Mouse (Mus musculus) midbrain, embryonic 15.5 days (tissue): ENCODE measurements around the gene Gna12. TPM values are rescaled to one million over a fixed set of nuclear protein-coding genes. Genes with fewer than 3 reads are reported as not detected.
A peak's percentile ranks its signal among the peaks of the same experiment; 100 is the strongest.

Source experiments
- ATAC-seq: fragments of 200-750 bp; cut with Nextera tagmentation; replicated peaks from 2 replicates; pipeline ENCODE4 v1.8.0; 2017; ENCODE audit warnings: moderate TSS enrichment
- H3K27ac ChIP-seq: fragments of 300-500 bp; sonication (generic); 2 replicates; pipeline ENCODE4 v1.5.1; 2015; ENCODE audit warnings: mild to moderate bottlenecking, inconsistent platforms
- H3K27me3 ChIP-seq: fragments of 300-500 bp; sonication (generic); replicated peaks from 2 replicates; pipeline ENCODE4 v1.6.1; 2015; ENCODE audit warnings: inconsistent platforms
- H3K36me3 ChIP-seq: fragments of 300-500 bp; sonication (generic); replicated peaks from 2 replicates; pipeline ENCODE4 v1.6.1; 2015; ENCODE audit warnings: inconsistent platforms
- H3K4me1 ChIP-seq: fragments of 300-500 bp; sonication (generic); 2 replicates; pipeline ENCODE4 v1.6.1; 2015; ENCODE audit warnings: inconsistent platforms
- H3K4me2 ChIP-seq: fragments of 300-500 bp; sonication (generic); 2 replicates; pipeline ENCODE4 v1.6.1; 2015; ENCODE audit warnings: inconsistent platforms, mild to moderate bottlenecking, moderate library complexity
- H3K4me3 ChIP-seq: fragments of 300-500 bp; sonication (generic); 2 replicates; pipeline ENCODE4 v1.5.1; 2015; ENCODE audit warnings: mild to moderate bottlenecking, inconsistent platforms
- H3K9ac ChIP-seq: fragments of 300-500 bp; sonication (generic); 2 replicates; pipeline ENCODE4 v1.6.1; 2015; ENCODE audit warnings: mild to moderate bottlenecking, inconsistent platforms
- H3K9me3 ChIP-seq: fragments of 300-500 bp; sonication (generic); 2 replicates; pipeline ENCODE4 v1.6.1; 2016; ENCODE audit warnings: inconsistent platforms
- WGBS: fragments of 180-500 bp; shearing (Covaris S2); methylation state at CpG from one replicate; pipeline ENCODE4 v1.1.7; 2015; ENCODE audit warnings: mixed read lengths; 5-methylcytosine and 5-hydroxymethylcytosine counted together
- polyA plus RNA-seq: library from polyadenylated mRNA; unstranded; fragments of >200 nt; fragmentation: Nextera tagmentation; extraction: Ambion mirVana; gene quantifications from 2 replicates; pipeline ENCODE4 v1.2.1, GENCODE M21; 2015

The Gna12 gene
- polyA plus RNA-seq = 49.8 and 63.1 TPM in 2 replicates

- peak within 1 kb of the TSS; percentile 67 for H3K4me3 ChIP-seq
- H3K4me2 ChIP-seq = peak within 1 kb of the TSS; percentile 89
- under 1% methylated on average over 43 of the region's 49 CpGs for WGBS
Observed at GRCm38 (mm10) chr5:140830314-140831063, at the start of gene Gna12. Gene Gna12 (minus strand): TSS chr5:140830431.

GRCm38 (mm10) chr5:140878644-140879043, 48.4 kb upstream of the Gna12 start:
- H3K9me3 ChIP-seq = no peaks in the 10 kb centered on the region
- no peak overlapping the region for H3K9ac ChIP-seq
- H3K4me2 ChIP-seq = no peak overlapping the region
- H3K36me3 ChIP-seq = no peaks in the 10 kb centered on the region
- WGBS = 65% methylated on average over 6 of the region's 6 CpGs
- ATAC-seq = no peak
- H3K27ac ChIP-seq = no peak overlapping the region
- H3K4me3 ChIP-seq = no peak overlapping the region
- H3K4me1 ChIP-seq = no peaks in the 10 kb centered on the region
- no peaks in the 10 kb centered on the region for H3K27me3 ChIP-seq

More at GRCm38 (mm10) chr5:140830314-140831063, at the start of gene Gna12:
- H3K9ac ChIP-seq = peak within 1 kb of the TSS; percentile 70
- no peaks in the 10 kb centered on the region for H3K9me3 ChIP-seq
- H3K27ac ChIP-seq = peak within 1 kb of the TSS; percentile 79
- peak; percentile 99 for ATAC-seq
- H3K4me1 ChIP-seq = peaks cover 45% of the 10 kb centered on the region
- H3K36me3 ChIP-seq = no peaks in the 10 kb centered on the region
- H3K27me3 ChIP-seq = no peaks in the 10 kb centered on the region

- WGBS = 78% methylated on average over 6 of the region's 6 CpGs
- ATAC-seq = no peak
- H3K9me3 ChIP-seq = no peaks in the 10 kb centered on the region
Observed at GRCm38 (mm10) chr5:140873736-140874307, 43.6 kb upstream of the Gna12 start.

GRCm38 (mm10) chr5:140873039-140873551, 42.9 kb upstream of the Gna12 start:
- ATAC-seq = no peak

More at GRCm38 (mm10) chr5:140873736-140874307, 43.6 kb upstream of the Gna12 start:
- Histone ChIP-seq H3K4me2 (no peak overlapping the region), H3K4me1 (peaks cover 12% of the 10 kb centered on the region), H3K36me3 (no peaks in the 10 kb centered on the region), H3K27me3 (no peaks in the 10 kb centered on the region), H3K27ac (no peak overlapping the region), H3K9ac (no peak overlapping the region), H3K4me3 (no peak overlapping the region)

DNA sequence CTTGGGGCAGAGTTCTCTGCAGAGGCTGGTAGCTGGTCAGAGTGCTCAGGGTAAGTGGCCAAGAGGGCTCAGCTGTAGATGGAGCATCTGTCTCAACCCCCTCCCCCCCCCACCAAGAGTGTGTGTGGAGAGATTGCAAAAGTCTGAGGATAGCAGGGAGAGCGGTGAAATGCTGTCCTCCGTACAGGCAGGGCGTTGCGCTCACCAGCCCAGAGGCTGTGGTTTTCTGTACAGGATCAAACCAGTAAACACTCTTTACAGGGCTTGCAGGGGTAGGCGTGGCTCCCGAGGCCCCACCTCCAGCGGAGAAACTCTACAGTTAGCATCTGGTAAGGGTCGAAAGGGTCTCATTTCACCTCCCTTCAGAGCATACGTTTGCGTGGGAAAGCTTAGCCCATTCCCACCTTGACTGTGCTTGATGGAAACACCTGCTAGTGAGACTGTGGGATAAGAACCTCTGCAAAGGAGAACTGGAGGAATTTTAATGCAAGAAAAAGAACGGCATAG, 42.4 kb upstream of the Gna12 start:
- ATAC-seq = no peak
- no peaks in the 10 kb centered on the region for H3K9me3 ChIP-seq
- H3K9ac ChIP-seq = no peak overlapping the region
- H3K27me3 ChIP-seq = no peaks in the 10 kb centered on the region
- WGBS = 30% methylated on average over 11 of the region's 11 CpGs
- no peaks in the 10 kb centered on the region for H3K36me3 ChIP-seq
- no peak overlapping the region for H3K4me3 ChIP-seq
- peaks cover 12% of the 10 kb centered on the region for H3K4me1 ChIP-seq
- 0 out of 2 replicates have a peak overlapping the region, but pooled peaks have one; percentile 13 for H3K4me2 ChIP-seq
- H3K27ac ChIP-seq = no peak overlapping the region

More at GRCm38 (mm10) chr5:140873039-140873551, 42.9 kb upstream of the Gna12 start:
- Histone ChIP-seq H3K9me3 (no peaks in the 10 kb centered on the region), H3K4me2 (peak overlapping the region; percentile 13; the same call in 1 of the 2 replicates), H3K9ac (no peak overlapping the region), H3K27me3 (no peaks in the 10 kb centered on the region), H3K27ac (no peak overlapping the region), H3K36me3 (no peaks in the 10 kb centered on the region), H3K4me1 (peaks cover 12% of the 10 kb centered on the region), H3K4me3 (no peak overlapping the region)
- 19% methylated on average over 18 of the region's 18 CpGs for WGBS

DNA sequence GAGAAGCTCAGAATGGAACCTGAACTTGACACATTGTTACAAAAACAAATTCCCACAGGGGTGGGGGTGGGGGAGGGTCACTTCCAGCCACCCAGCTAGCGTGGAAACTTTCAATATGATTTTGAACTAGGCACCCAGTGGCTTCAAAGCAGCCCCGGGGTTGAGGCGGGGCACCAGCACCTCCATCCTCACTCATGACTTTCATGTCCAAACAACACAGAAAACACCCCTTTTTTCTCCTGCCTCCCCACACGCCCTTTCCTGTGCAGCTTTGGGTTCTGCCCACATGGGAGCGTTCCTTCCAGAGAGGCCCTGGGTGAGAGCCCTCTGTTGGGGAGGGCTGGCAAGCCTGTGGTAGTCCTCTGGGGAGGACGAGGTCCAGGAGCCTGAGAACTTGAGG, 41.0 kb upstream of the Gna12 start:
- Histone ChIP-seq H3K9me3 (no peaks in the 10 kb centered on the region), H3K4me2 (no peak overlapping the region), H3K27me3 (no peaks in the 10 kb centered on the region), H3K27ac (no peak overlapping the region), H3K9ac (no peak overlapping the region), H3K4me1 (peaks cover 12% of the 10 kb centered on the region), H3K4me3 (no peak overlapping the region), H3K36me3 (no peaks in the 10 kb centered on the region)
- ATAC-seq = no peak
- 75% methylated on average over 6 of the region's 6 CpGs for WGBS

DNA sequence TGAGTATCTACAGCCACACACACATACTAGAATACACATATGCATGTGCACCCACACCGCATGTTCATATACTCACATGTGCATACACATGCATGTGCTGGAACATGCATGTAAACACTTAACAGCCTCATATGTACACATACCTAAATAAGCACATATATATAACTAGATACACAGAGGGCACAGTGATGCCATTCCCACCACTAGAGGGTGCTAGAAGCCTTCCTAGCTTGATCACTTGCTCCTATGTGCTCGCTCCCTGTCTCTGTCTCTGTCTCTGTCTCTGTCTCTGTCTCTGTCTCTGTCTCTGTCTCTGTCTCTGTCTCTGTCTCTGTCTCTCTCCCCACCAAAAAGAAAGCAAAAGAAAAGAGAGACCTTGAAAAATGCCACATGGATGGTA, 38.8 kb upstream of the Gna12 start:
- Histone ChIP-seq H3K4me2 (no peak overlapping the region), H3K27me3 (no peaks in the 10 kb centered on the region), H3K4me3 (no peak overlapping the region), H3K4me1 (peaks cover 12% of the 10 kb centered on the region), H3K9ac (no peak overlapping the region), H3K36me3 (no peaks in the 10 kb centered on the region), H3K9me3 (no peaks in the 10 kb centered on the region), H3K27ac (no peak overlapping the region)
- no peak for ATAC-seq
- WGBS = 66% methylated on average over 2 of the region's 2 CpGs

DNA sequence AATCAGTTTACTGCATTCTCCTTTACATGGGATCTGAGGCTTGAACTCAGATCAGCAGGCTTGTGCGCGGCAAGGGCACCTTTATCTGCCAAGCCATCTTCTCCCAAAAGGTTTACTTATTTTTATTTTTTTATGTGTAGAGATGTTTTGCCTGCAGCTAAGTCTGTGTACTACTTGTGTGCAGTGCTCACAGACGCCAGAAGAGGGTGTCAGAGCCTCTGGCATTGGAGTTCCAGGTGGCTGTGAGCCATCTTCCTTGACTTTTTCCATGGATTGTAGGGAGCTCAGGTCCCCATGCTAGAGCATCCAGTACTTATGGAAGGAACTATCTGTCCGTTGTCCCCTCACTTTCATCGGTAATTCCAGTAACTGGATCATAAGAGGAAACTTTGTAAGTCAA, 29.5 kb upstream of the Gna12 start:
- H3K4me3 ChIP-seq = no peak overlapping the region
- no peak for ATAC-seq
- H3K27ac ChIP-seq = no peak overlapping the region
- H3K9me3 ChIP-seq = no peaks in the 10 kb centered on the region
- no peak overlapping the region for H3K4me2 ChIP-seq
- H3K4me1 ChIP-seq = no peaks in the 10 kb centered on the region
- H3K9ac ChIP-seq = no peak overlapping the region
- no peaks in the 10 kb centered on the region for H3K36me3 ChIP-seq
- 86% methylated on average over 5 of the region's 5 CpGs for WGBS
- H3K27me3 ChIP-seq = no peaks in the 10 kb centered on the region

GRCm38 (mm10) chr5:140858335-140858734, 28.1 kb upstream of the Gna12 start:
- WGBS = 88% methylated on average over 3 of the region's 3 CpGs
- H3K4me1 ChIP-seq = no peaks in the 10 kb centered on the region
- no peak for ATAC-seq
- no peak overlapping the region for H3K4me3 ChIP-seq
- H3K27ac ChIP-seq = no peak overlapping the region
- H3K4me2 ChIP-seq = no peak overlapping the region
- H3K9ac ChIP-seq = no peak overlapping the region
- H3K27me3 ChIP-seq = no peaks in the 10 kb centered on the region
- no peaks in the 10 kb centered on the region for H3K9me3 ChIP-seq
- H3K36me3 ChIP-seq = no peaks in the 10 kb centered on the region

DNA sequence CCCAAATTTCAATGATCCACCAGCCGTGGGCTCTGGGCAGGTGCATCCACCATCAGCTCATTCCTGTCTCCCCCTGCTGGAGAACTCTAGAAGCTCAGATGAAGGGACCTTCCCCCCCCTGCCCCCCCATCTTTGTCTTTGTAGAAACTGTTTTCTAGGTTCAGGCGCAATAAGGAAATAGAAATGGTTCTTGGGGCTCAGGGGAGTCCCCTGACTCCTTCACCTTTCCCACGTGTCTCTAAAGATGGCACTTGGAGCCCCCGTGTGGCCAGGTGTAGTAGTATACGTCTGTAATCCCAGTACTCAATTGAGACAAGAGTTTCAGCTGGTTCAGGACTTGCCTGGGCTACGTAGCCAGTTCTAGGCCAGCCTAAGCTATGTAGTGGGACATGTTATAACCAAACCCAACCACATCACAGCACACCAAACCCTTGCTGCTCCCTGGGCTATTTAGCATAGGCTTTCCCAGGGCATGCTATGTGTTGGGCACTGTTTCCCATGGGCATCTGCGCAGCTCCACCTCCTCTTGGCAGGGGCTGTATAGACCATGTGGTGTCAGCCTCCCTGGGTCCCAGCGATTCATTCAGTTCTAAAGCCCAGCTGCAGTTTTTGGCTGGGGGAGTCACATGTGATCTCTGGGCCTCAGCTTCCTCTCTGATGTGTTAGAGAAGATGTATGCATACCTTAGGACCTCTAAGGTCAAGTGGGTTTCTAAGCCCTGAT, 27.4 kb upstream of the Gna12 start:
- no peaks in the 10 kb centered on the region for H3K4me1 ChIP-seq
- 61% methylated on average over 8 of the region's 8 CpGs for WGBS
- H3K27ac ChIP-seq = no peak overlapping the region
- H3K9ac ChIP-seq = no peak overlapping the region
- H3K9me3 ChIP-seq = no peaks in the 10 kb centered on the region
- no peak overlapping the region for H3K4me3 ChIP-seq
- H3K36me3 ChIP-seq = no peaks in the 10 kb centered on the region
- no peak overlapping the region for H3K4me2 ChIP-seq
- no peaks in the 10 kb centered on the region for H3K27me3 ChIP-seq
- no peak for ATAC-seq

- no peaks in the 10 kb centered on the region for H3K9me3 ChIP-seq
- no peak overlapping the region for H3K4me2 ChIP-seq
- no peaks in the 10 kb centered on the region for H3K4me1 ChIP-seq
- 47% methylated on average over 11 of the region's 11 CpGs for WGBS
- ATAC-seq = no peak
- no peak overlapping the region for H3K9ac ChIP-seq
- H3K27ac ChIP-seq = no peak overlapping the region
- H3K36me3 ChIP-seq = no peaks in the 10 kb centered on the region
- H3K27me3 ChIP-seq = no peaks in the 10 kb centered on the region
- no peak overlapping the region for H3K4me3 ChIP-seq
Observed at GRCm38 (mm10) chr5:140855909-140856530, 25.8 kb upstream of the Gna12 start.

DNA sequence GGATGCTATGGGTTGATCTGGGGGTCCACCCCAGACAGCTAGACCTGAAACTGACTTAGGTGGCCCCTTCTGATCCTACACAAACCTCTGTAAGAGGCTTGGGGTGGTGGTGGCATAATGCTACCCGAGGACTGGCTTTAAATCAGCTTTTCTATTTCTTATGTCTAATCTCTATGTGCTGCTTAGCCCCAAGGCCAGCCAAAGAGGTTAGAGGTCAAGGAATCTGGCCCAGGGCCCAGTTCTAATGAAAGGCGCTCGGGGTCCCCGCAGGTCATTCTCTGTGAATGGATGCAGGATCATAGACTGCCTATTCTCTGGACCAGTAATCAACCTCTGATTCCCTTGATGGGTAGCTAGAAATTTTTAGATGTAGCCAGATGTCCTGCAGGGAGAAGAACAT, 24.5 kb upstream of the Gna12 start:
- no peak for ATAC-seq
- Histone ChIP-seq H3K9me3 (no peaks in the 10 kb centered on the region), H3K4me1 (no peaks in the 10 kb centered on the region), H3K4me3 (no peak overlapping the region), H3K4me2 (no peak overlapping the region), H3K27me3 (no peaks in the 10 kb centered on the region), H3K9ac (no peak overlapping the region), H3K27ac (no peak overlapping the region), H3K36me3 (no peaks in the 10 kb centered on the region)
- WGBS = 64% methylated on average over 4 of the region's 4 CpGs
